Comparison of ENCODE assay signal across 14 mouse cellular contexts in the genomic region with DNA sequence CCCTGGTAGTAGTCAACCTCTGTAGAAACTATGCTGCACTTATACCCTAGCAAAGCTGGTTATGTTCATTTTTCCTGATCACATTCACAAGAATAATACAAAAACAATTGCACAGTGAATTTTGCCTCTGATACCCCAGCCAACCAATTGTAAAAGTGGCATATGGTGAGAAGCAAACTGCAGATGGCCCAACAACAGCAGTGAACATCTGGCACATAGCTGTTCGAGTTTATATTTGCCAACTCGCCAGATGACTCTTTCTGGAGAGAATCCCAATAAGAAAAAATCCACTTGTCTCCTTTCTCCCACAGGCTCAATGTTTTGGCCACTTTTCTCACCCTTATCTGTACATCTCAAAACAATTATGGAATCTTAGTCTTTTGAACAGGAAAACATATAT.
DNase-seq lines count a peak whose midpoint lies in the region; ATAC-seq and TF ChIP-seq lines count a peak whose summit lies in the region.
"Had no signal": no experiment of that assay in that cellular context is flagged by ENCODE, and none has a peak within 500 bp of the region (broad histone marks: within the 10 kb centered on the region; RNA-seq: fewer than 3 reads in every experiment).

No protein-coding gene starts in this region.

- no peak overlapping the region for H3K27ac ChIP-seq in left cerebral cortex, adult 2 months
- H3K27ac ChIP-seq: embryonic facial prominence, embryonic 15.5 days; heart, embryonic 15.5 days; liver, embryonic 15.5 days; macrophage had no signal

- ATAC-seq in CD4-positive, CD25-positive, alpha-beta regulatory T cell, adult 4 months: no peak
- no peak for ATAC-seq in erythroblast, adult 5-6 weeks (replicated peaks; ENCODE audit: low FRiP score, poor library complexity, severe bottlenecking)
- ATAC-seq: intestine, embryonic 16.5 days had no signal

- no peak overlapping the region for H3K4me3 ChIP-seq in left cerebral cortex, adult 2 months
- H3K4me3 ChIP-seq: embryonic facial prominence, embryonic 15.5 days; heart, embryonic 15.5 days; liver, embryonic 15.5 days had no signal

- DNase-seq in cerebellum, postnatal 10 days: peak; percentile 63 to 67
- DNase-seq in cerebellum, postnatal 36 days: no peak
- DNase-seq in left cerebral cortex, adult 18-20 months (ENCODE audit: low spot score in 2 of 2): peak; percentile 2 to 7
- DNase-seq in left cerebral cortex, adult 2 months (ENCODE audit: extremely low spot score in 1 of 2, low spot score in 2 of 2): no peak
- peak; percentile 2 for DNase-seq in embryo, embryonic 11 days
- DNase-seq in left cerebral cortex, adult 9 months (ENCODE audit: low spot score in 2 of 2): peak; percentile 6 to 26
- DNase-seq: gastrocnemius, postnatal 10 days had no signal

- intact Hi-C loops in left cerebral cortex, adult 2 months (cut with DNase I): no loop called here

- no peak for TF ChIP-seq CTCF in left cerebral cortex, adult 2 months (IDR thresholded peaks at IDR 0.05)

Comparison
In these comparisons a context has a peak if more than half of its experiments do, and no peak if none do; other contexts are left out.
1. DNase-seq: peak in cerebellum, postnatal 10 days (2 of 2), left cerebral cortex, adult 18-20 months (2 of 2), embryo, embryonic 11 days (single experiment) and left cerebral cortex, adult 9 months (2 of 2); none in cerebellum, postnatal 36 days (0 of 2) and left cerebral cortex, adult 2 months (0 of 2).